Mouse (Mus musculus) neural tube, embryonic 12.5 days (tissue): ENCODE measurements around the gene Nolc1. TPM values are rescaled to one million over a fixed set of nuclear protein-coding genes. Genes with fewer than 3 reads are reported as not detected.
A peak's percentile ranks its signal among the peaks of the same experiment; 100 is the strongest.

Source experiments
- ATAC-seq: fragments of 200-750 bp; cut with Nextera tagmentation; 2 replicates; pipeline ENCODE4 v1.8.0; 2017; ENCODE audit warnings: low read depth, mild to moderate bottlenecking, moderate TSS enrichment, moderate library complexity; ENCODE audit not compliant: low FRiP score
- H3K27ac ChIP-seq: fragments of 300-500 bp; sonication (generic); 2 replicates; pipeline ENCODE4 v1.5.1; 2016
- H3K27me3 ChIP-seq: fragments of 300-500 bp; sonication (generic); replicated peaks from 2 replicates; pipeline ENCODE4 v1.6.1; 2016; ENCODE audit warnings: mild to moderate bottlenecking
- H3K36me3 ChIP-seq: fragments of 300-500 bp; sonication (generic); 2 replicates; pipeline ENCODE4 v1.6.1; 2016; ENCODE audit warnings: mild to moderate bottlenecking
- H3K4me1 ChIP-seq: fragments of 300-500 bp; sonication (generic); 2 replicates; pipeline ENCODE4 v1.6.1; 2016
- H3K4me2 ChIP-seq: fragments of 300-500 bp; sonication (generic); replicated peaks from 2 replicates; pipeline ENCODE4 v1.6.1; 2016; ENCODE audit warnings: mild to moderate bottlenecking
- H3K4me3 ChIP-seq: fragments of 300-500 bp; sonication (generic); 2 replicates; pipeline ENCODE4 v1.5.1; 2016
- H3K9ac ChIP-seq: fragments of 300-500 bp; sonication (generic); 2 replicates; pipeline ENCODE4 v1.6.1; 2016; ENCODE audit warnings: mild to moderate bottlenecking
- H3K9me3 ChIP-seq: fragments of 300-500 bp; sonication (generic); 2 replicates; pipeline ENCODE4 v1.6.1; 2016; ENCODE audit warnings: mild to moderate bottlenecking
- WGBS: fragments of 180-500 bp; shearing (Covaris S2); methylation state at CpG from one replicate; pipeline ENCODE4 v1.1.7; 2016; 5-methylcytosine and 5-hydroxymethylcytosine counted together
- polyA plus RNA-seq: library from polyadenylated mRNA; unstranded; fragments of >200 nt; fragmentation: Nextera tagmentation; extraction: Ambion mirVana; gene quantifications from 2 replicates; pipeline ENCODE4 v1.2.1, GENCODE M21; 2016

The Nolc1 gene
- 81.7 and 94.9 TPM in 2 replicates for polyA plus RNA-seq

GRCm38 (mm10) chr19:46075616-46076607, at the start of gene Nolc1:
Gene Nolc1 (plus strand): TSS chr19:46075863.
- Histone ChIP-seq H3K36me3 (peaks cover 54% of the 10 kb centered on the region), H3K4me1 (peaks cover 17% of the 10 kb centered on the region), H3K4me2 (peak within 1 kb of the TSS; percentile 81), H3K27me3 (no peaks in the 10 kb centered on the region), H3K9ac (peak within 1 kb of the TSS; percentile 63), H3K27ac (no peak within 1 kb of the TSS), H3K4me3 (peak within 1 kb of the TSS; percentile 79), H3K9me3 (no peaks in the 10 kb centered on the region)
- WGBS, result under 1% methylated on average over 66 of the region's 66 CpGs
- ATAC-seq, result peak; percentile 98

- ATAC-seq, result no peak
- WGBS, result 73% methylated on average over 8 of the region's 8 CpGs
- Histone ChIP-seq H3K4me2 (no peak overlapping the region), H3K36me3 (peaks cover 12% of the 10 kb centered on the region), H3K4me1 (no peaks in the 10 kb centered on the region), H3K27ac (no peak overlapping the region), H3K9ac (no peak overlapping the region), H3K4me3 (no peak overlapping the region), H3K27me3 (no peaks in the 10 kb centered on the region), H3K9me3 (no peaks in the 10 kb centered on the region; the same call in 1 of the 2 replicates)
These were observed 49.1 kb upstream of the Nolc1 start for GRCm38 (mm10) chr19:46026567-46026966.

GRCm38 (mm10) chr19:46028747-46029320, 46.8 kb upstream of the Nolc1 start:
- Histone ChIP-seq H3K9ac (no peak overlapping the region), H3K4me2 (no peak overlapping the region), H3K4me3 (no peak overlapping the region), H3K27ac (no peak overlapping the region), H3K36me3 (peaks cover 35% of the 10 kb centered on the region), H3K27me3 (no peaks in the 10 kb centered on the region), H3K9me3 (no peaks in the 10 kb centered on the region; the same call in 1 of the 2 replicates), H3K4me1 (no peaks in the 10 kb centered on the region)
- ATAC-seq, result no peak
- 76% methylated on average over 11 of the region's 11 CpGs for WGBS

- Histone ChIP-seq H3K4me3 (no peak overlapping the region), H3K36me3 (peaks cover 43% of the 10 kb centered on the region), H3K4me2 (no peak overlapping the region), H3K27me3 (no peaks in the 10 kb centered on the region), H3K4me1 (no peaks in the 10 kb centered on the region), H3K9me3 (no peaks in the 10 kb centered on the region; the same call in 1 of the 2 replicates), H3K27ac (no peak overlapping the region), H3K9ac (no peak overlapping the region)
- WGBS, result 95% methylated on average over 1 of the region's 1 CpGs
- ATAC-seq, result no peak
These were observed 46.0 kb upstream of the Nolc1 start for GRCm38 (mm10) chr19:46029652-46030051.

- 95% methylated on average over 10 of the region's 10 CpGs for WGBS
- H3K4me1 ChIP-seq, result no peaks in the 10 kb centered on the region
- H3K27me3 ChIP-seq, result no peaks in the 10 kb centered on the region
- no peak overlapping the region for H3K27ac ChIP-seq
- H3K9me3 ChIP-seq, result no peaks in the 10 kb centered on the region; the same call in 1 of the 2 replicates
- H3K4me2 ChIP-seq, result no peak overlapping the region
- H3K4me3 ChIP-seq, result no peak overlapping the region
- H3K9ac ChIP-seq, result no peak overlapping the region
- ATAC-seq, result no peak
- peaks cover 51% of the 10 kb centered on the region for H3K36me3 ChIP-seq
These were observed 45.3 kb upstream of the Nolc1 start for GRCm38 (mm10) chr19:46030196-46030983.

- Histone ChIP-seq H3K4me2 (no peak overlapping the region), H3K4me1 (peaks cover 11% of the 10 kb centered on the region), H3K36me3 (peaks cover 62% of the 10 kb centered on the region), H3K27ac (no peak overlapping the region), H3K9me3 (no peaks in the 10 kb centered on the region; the same call in 1 of the 2 replicates), H3K27me3 (no peaks in the 10 kb centered on the region), H3K4me3 (no peak overlapping the region), H3K9ac (no peak overlapping the region)
- ATAC-seq, result no peak
- WGBS, result 78% methylated on average over 9 of the region's 9 CpGs
These were observed 43.8 kb upstream of the Nolc1 start for GRCm38 (mm10) chr19:46031689-46032432.

GRCm38 (mm10) chr19:46032731-46033510, 42.7 kb upstream of the Nolc1 start:
- no peaks in the 10 kb centered on the region; the same call in 1 of the 2 replicates for H3K9me3 ChIP-seq
- H3K9ac ChIP-seq, result no peak overlapping the region
- no peak overlapping the region for H3K27ac ChIP-seq
- no peak overlapping the region for H3K4me2 ChIP-seq
- H3K27me3 ChIP-seq, result no peaks in the 10 kb centered on the region
- 85% methylated on average over 26 of the region's 26 CpGs for WGBS
- H3K36me3 ChIP-seq, result peaks cover 62% of the 10 kb centered on the region
- no peak for ATAC-seq
- H3K4me3 ChIP-seq, result no peak overlapping the region
- H3K4me1 ChIP-seq, result peaks cover 21% of the 10 kb centered on the region

- H3K4me1 ChIP-seq, result peaks cover 27% of the 10 kb centered on the region
- H3K27ac ChIP-seq, result no peak overlapping the region
- no peaks in the 10 kb centered on the region for H3K27me3 ChIP-seq
- H3K4me2 ChIP-seq, result no peak overlapping the region
- no peak overlapping the region for H3K9ac ChIP-seq
- H3K36me3 ChIP-seq, result peaks cover 62% of the 10 kb centered on the region
- H3K4me3 ChIP-seq, result no peak overlapping the region
- WGBS, result 95% methylated on average over 11 of the region's 11 CpGs
- H3K9me3 ChIP-seq, result no peaks in the 10 kb centered on the region; the same call in 1 of the 2 replicates
- no peak for ATAC-seq
These were observed 41.8 kb upstream of the Nolc1 start for GRCm38 (mm10) chr19:46033911-46034310.

GRCm38 (mm10) chr19:46035971-46036370, 39.7 kb upstream of the Nolc1 start:
- Histone ChIP-seq H3K27ac (no peak overlapping the region), H3K27me3 (no peaks in the 10 kb centered on the region), H3K9me3 (no peaks in the 10 kb centered on the region), H3K36me3 (peaks cover 53% of the 10 kb centered on the region), H3K4me1 (peaks cover 42% of the 10 kb centered on the region), H3K9ac (no peak overlapping the region; the same call in 1 of the 2 replicates), H3K4me3 (no peak overlapping the region), H3K4me2 (peak overlapping the region; percentile 92)
- ATAC-seq, result no peak
- WGBS, result 92% methylated on average over 13 of the region's 13 CpGs

GRCm38 (mm10) chr19:46036477-46037242, 39.0 kb upstream of the Nolc1 start:
- 80% methylated on average over 13 of the region's 13 CpGs for WGBS
- Histone ChIP-seq H3K27me3 (no peaks in the 10 kb centered on the region), H3K4me1 (peaks cover 49% of the 10 kb centered on the region), H3K9me3 (no peaks in the 10 kb centered on the region), H3K4me2 (peak overlapping the region; percentile 92), H3K4me3 (peak overlapping the region; percentile 96), H3K9ac (peak overlapping the region; percentile 98; the same call in 1 of the 2 replicates), H3K36me3 (peaks cover 48% of the 10 kb centered on the region), H3K27ac (no peak overlapping the region)
- ATAC-seq, result no peak
